Mouse (Mus musculus): Measurements from ENCODE around the gene Scgb3a1.

The Scgb3a1 gene

DNA sequence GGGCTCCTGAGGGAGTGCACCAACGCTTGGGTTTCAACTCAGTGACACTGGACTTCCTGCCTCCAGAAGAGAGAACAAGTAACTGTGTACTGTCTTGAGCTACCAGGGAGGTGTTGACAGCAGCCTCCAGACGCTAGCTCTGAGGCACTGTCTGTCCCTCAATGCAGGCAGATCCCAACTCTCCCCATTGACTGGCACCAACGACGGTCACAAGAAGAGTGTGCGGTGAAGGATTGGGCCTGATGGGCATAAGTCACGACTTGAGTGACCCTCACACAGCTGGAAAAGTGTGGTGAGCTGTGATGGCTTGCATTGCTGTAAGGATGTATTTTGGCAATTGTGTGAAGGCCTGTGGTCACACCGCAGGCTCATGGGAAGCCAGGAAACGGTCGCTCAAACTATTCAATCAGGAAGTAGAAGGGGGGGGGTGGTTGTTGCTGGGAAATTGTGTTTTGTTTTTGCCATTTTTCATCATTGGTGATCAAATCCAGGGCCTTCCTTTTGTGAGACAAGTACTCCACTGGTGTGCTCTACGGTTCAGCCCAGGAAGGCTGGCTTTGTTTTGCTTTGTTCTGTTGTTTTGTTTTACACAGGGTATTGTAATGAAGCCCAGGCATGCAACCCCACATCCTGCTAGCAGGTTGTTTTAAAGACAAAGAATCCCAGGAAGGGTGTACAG lies 4.5 kb upstream of the Scgb3a1 start:
- DNase-seq (ENCODE audit: low spot score in 2 of 2): peak in 1 of 2 experiments; percentile 8

DNA sequence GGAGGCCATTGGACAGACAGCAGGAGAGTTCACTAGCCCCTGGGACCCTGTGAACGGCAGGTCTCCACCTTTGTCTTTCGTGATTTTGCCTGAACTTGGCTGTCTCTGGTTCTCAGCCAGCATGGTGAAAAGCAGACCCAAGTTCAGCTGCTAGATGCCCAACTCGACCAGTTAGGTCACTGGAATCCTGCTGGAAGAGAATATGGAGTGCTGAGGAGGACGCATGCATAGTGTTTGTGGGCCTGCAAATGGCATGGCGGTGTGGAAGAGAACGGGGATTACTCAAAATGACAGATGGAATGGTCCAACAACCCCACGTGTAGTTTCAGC lies 4.0 kb upstream of the Scgb3a1 start:
- DNase-seq (ENCODE audit: low spot score in 2 of 2): peak in 1 of 2 experiments; percentile 9

DNA sequence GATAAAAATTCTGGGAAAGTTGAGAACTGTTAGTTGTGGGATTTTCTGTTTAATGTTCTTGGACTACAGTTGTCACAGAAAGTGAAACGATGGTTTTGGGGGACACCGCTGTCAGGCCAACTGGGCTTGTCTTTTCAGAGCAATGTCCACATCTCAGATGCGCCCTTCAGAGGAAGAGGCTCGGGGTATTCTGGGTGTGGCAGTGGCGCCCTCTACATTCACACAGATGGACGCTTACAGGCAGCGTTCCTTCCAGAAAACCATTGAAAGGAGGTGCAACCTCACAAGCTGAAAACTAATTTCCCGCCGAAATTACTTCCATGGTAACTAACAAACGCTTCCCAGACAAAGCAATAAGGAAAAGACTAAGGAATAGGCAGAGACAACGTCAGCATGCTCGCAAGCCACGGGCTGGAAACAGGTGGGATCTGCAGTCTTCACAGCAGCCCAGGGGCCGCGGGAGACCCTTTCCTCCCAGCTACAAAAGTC lies 1.1 kb upstream of the Scgb3a1 start:
- DNase-seq (ENCODE audit: low spot score in 2 of 2): no peak

DNA sequence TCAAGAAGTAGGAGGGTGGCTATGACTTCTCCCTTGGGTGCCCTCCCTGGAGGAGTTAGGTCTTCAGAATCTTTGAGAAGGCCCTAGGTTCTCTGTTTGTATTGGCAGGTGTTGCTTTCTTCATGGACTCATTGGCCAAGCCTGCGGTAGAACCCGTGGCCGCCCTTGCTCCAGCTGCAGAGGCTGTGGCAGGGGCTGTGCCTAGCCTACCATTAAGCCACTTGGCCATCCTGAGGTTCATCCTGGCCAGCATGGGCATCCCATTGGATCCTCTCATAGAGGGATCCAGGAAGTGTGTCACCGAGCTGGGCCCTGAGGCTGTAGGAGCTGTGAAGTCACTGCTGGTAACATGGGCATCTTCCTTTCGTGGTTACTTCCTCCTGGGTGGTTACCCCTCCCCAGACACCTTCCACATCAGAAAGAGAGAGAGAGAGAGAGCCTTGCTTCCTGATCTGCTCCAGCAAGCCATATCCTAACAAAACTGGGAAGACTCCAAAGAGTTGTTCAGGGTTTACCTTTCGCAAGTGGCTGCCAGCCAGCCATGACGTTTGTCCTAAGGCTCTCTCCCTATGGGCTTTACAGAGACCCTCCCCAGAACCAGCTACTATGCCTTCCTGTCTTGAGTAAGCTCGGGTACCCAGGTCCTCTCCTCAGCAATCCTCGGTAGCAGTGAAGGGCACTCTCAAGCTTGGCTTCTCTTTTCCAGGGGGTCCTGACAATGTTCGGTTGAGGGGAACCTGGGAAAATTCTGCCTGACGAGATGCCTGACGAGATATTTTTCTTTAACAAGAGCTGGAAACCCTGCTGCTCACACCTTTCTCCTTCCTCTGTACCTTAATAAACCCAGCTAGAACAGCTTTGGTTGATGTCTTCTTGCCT lies 1.1 kb downstream of the Scgb3a1 start:
- DNase-seq (ENCODE audit: low spot score in 2 of 2): peak in 1 of 2 experiments; percentile 7

DNA sequence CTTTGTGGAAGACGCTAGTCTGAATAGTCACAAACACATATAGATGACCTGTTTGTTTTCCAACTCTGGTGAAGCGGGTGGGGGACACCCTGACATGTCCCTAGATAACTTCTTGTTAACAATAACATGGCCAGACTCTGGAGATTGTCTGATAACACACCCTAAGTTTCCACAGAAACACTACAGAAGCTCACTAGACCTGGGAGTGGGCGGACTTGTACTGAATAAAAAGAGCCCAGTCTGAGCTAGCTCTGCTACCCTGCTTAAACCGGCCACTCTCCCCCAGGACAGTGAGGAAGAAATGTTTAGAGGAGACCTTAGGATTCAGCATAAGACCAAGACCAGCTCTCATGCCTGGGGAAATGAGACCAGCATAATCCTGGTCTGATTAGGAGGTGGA lies 2.1 kb downstream of the Scgb3a1 start:
- DNase-seq (ENCODE audit: low spot score in 2 of 2): no peak

DNA sequence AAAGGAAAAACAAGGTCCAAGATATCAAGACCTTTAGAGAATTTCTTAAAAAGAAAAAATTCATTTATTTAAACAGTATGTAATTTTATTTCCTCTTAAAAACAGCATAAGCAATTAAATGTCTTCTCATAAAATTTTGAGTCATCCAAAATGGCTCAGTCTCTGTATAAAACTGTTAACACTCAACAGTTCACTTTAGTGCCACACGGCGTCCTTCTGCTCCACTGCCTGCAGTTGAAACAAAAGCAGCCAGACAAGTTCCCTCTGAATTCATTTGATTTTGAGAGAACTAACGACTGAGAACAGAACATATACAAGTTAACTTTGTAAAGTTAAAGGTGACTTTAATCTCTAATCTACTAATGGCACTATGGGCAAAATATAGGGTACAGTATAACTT lies 10.0 kb downstream of the Scgb3a1 start:
- DNase-seq (ENCODE audit: low spot score in 2 of 2): no peak

DNA sequence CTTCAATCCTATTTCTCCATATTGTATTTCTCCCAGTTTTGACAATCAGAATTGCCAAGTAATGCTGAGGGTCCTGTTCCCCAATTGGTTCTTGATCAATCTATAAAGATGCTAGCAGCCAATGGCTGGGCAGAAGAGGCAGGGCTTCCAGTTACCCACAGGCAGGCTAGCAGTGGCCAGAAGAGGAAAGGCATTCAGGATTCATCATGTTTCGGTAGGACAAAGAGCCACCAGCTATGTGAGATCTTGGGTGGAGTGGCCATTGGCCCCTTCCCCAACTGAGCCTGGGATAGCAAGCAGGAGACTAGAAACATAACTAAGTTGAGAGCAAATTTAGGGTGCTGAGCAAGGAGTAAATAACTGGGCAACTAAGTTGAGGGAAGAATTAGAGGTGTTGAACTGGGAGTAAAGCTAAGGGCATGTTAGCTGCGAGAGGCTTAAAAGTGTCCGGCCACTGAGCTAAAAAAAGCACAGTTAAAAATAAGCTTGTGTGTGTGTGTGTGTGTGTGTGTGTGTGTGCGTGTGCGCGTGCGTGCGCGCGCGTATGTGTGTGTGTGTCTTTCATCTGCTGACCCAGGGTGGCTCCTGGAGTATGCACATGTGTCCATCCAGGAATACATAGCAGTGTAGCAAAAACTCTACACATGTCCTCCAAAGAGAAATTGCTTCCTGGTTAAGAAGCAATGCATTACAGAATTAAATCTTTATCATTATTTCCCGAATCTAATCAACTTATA lies 21.0 kb downstream of the Scgb3a1 start:
- DNase-seq (ENCODE audit: low spot score in 2 of 2): no peak

DNA sequence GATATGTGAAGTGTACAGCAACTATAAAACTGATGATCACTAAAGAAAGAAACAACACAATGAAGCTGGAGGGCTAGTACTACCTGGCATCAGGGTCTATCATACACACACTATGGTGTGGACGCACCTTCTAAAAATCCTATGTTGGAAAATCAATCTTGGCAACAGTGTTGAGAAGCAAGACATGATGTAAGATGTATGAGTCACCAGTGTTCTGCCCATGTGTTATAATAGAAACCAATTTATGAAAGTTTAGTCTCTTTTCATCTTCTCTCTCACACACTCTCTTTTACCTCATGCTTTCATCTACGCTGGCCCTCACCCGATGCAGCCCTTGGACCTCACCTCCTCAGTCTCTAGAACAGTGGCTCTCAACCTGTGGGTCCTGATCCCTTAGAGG lies 31.6 kb downstream of the Scgb3a1 start:
- DNase-seq (ENCODE audit: low spot score in 2 of 2): no peak

DNA sequence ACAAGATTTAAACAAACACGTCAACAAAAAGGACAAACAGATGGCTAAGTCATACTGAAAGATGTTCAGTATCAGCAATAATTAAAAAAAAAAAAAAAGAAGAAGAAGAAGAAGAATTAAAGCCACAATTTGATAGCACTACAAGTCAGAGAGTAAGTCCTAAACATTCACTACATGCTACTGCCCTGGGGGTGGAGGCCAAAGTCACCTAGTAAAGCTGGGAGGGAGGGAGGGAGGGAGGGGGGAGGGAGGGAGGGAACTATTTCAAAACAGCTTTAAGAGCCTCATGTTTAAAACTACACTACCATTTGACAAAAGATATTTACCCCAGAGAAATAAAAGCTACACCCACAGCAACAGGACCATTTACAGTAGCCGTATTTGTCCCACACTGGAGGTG lies 32.3 kb downstream of the Scgb3a1 start:
- no peak for DNase-seq (ENCODE audit: low spot score in 2 of 2)

DNA sequence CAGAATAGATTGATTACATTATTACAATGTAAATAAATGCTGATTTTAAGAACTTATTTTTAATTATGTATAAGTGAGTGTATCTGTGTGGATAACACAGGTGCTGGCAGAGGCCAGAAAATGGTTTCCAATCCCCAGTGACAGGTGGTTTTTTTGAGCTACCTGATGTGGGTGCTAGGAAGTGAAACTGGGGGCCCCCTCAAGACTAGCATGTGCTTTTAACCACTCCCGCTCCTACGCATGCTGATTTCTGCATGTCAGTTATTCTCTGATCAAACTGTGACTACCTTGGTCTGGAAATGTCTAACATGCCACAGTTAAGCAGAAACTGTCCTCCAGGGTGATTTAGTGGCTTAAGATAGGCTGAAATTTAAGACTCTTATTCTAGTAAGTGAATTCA lies 33.1 kb downstream of the Scgb3a1 start:
- DNase-seq (ENCODE audit: low spot score in 2 of 2): no peak

DNA sequence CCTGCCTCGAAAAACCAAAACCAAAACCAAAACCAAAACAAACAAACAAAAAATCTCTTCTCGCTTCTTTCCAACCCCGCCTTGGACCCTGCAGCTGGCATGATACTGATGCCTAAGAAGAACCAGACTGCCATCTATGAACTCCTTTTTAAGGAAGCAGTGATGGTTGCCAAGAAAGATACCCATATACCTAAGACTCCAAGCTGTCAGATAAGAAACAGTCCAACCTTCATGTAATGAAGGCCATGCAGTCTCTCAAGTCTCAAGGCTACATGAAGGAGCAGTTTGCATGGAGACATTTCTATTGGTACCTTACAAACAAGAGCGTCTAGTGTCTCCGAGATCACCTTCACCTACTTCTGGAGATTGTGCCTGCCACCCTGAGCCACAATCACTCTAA lies 34.4 kb downstream of the Scgb3a1 start:
- DNase-seq (ENCODE audit: low spot score in 2 of 2): no peak

DNA sequence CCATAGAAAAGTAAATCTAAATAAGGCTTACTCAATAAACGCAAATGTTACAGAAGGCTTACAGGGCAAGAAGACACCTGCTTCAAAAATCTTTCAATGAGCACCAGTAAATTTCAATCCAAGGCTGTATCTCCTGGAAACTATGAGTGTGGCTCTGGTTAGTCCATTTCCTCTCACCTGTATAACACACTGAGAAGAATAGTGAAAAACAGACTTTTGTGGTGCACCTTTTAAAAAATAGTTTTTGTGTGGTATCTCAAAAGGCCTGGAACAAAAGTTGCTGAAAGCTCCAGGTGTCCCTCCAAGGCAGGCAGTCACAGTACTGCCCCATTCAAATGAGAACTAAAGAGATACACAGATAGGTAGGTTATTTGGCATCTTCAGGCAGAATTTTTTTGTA lies 35.7 kb downstream of the Scgb3a1 start:
- DNase-seq (ENCODE audit: low spot score in 2 of 2): no peak

DNA sequence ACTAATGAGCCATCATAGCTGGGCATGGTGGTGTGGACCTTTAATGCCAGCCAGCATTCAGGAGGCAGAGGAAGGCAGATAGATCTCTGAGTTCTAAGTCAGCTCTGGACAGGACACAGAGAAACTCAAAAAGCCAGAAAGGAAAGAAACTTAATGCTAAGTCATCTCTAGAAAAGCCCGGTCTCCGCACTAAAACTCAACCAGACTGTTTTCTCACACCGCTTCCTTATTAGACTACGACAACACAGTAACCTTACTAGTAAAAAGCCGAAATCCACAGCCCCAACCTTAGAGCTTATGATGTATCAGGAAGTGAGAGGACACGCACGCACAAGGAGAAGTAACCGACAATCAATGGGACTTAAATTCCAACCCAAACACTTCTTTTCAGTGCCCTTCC lies 38.6 kb downstream of the Scgb3a1 start:
- no peak for DNase-seq (ENCODE audit: low spot score in 2 of 2)

DNA sequence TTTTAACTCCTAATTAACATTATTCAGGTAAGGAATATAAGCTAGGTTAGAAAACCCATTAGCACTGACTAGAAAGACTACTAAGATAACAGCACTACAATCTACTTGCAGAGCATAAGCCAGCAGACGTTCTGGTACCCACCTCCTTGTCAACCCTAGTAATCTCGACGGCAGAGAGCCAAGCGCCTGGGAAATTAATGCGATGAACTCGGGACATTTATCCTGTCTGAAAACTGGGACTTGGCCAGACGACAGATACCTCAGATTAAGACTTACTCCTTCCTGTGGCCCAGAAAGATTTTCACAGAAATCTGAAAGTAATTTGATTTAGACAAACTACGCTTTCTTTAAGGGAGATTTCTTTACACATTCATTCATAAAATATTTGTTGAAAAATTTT lies 41.4 kb downstream of the Scgb3a1 start:
- no peak for DNase-seq (ENCODE audit: low spot score in 2 of 2)

DNA sequence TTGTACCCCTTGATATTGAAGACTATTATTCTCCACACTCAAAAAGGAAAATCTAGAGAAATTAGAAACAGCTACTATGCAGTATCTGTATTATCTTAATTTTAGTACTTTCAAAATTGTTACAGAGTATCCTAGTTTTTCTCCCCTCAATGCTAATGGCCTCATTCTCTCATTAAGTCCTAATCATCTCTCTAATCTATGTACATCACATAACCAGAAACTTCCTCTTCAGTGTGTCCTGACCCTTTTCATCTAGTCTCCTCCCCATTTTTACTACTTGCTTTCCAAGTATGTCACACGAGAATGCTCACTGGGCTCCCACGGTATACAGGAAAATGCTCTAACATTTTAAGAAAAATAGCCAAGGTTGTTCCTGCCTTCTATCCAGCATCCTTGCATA lies 44.4 kb downstream of the Scgb3a1 start:
- DNase-seq (ENCODE audit: low spot score in 2 of 2): no peak

DNA sequence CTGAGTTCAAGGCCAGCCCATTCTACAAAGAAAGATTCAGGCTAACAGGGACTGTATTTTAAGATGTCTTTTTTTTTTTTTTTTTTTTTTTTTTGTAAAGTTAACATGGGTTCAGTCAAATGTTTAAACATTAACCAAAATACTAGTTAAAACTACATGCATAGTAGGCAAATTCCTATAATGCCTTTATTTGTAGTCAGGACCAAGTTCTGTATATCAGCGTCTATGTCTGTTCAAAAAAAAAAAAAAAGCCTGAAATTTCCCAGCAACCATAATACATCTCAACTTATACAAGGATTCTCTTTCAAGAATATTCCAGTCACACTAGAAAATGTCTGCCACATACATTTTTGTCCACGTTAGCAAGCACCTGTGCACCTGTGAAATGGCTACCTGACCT lies 47.3 kb downstream of the Scgb3a1 start:
- DNase-seq (ENCODE audit: low spot score in 2 of 2): no peak

DNA sequence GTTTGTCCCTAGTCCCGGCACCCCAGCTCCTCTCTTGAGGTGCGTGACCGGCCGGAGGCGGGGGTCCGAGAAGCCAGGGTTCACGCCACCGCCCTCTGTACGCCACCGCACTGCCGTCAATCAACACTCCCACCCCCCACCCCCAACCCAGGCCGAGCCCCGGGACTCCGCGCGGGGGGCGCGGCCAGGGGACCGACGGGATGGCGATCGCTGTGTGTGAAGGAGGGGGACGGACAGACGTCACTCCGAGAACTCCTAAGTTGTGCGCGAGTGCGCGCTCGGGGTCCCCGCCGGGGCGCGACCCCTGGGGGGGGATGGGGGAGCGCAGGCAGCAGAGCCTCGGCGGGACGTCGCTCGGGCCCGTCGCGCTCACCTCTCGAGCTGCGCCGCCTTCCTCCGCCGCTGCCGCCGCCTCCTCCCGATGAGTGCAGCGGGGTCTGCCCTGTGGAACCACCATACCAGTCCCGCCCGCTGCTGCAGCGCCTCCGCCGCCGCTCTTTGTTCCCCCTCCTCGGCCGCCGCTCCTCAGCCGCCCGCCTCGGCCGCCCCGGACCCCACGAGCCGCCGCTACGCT lies 48.7 kb downstream of the Scgb3a1 start:
- DNase-seq (ENCODE audit: low spot score in 2 of 2): peak in 1 of 2 experiments; percentile 67

DNA sequence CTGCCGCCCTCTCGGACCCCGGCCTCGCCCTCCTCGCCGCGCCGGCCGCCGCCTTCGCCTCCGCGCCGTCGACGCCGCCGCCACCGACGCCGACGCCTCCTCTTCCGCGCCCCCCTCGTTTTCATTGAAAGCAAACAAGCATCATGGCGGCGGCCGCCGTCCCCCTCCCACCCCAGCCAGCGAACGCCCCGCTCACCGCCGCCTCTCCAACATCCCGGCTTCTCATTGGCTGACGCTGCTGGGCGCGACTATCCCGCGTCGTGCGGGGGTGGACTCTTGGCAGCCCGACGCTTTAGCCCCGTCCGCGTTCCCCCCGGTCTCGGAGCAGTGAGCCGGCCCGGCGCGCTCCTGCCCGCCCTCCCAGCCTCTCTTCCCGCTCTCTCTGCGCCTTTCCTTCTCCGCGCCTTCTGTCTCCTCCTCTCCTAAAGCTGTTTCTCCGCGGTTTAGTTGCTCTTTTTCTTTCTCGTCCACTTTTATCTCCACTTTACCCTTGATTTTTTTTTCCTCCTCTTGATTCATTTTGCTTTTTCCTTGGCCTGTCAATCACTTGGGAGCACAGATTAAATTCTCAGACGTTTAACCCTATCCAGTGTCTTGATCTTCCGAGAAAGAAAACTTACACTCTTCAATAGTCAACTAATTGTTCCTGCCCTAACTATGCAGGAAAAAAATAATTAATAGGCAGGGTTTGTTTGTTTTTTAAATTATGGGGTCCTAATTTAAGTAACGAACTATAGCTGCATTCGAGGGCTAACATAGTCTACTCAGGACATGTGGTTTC lies 49.3 kb downstream of the Scgb3a1 start, which contains the start of gene Cnot6:
Gene Cnot6, minus strand, starts transcription at position 169 of the 781 bp plus-strand sequence.
- DNase-seq (ENCODE audit: low spot score in 2 of 2): peak; percentile 95 to 98

DNA sequence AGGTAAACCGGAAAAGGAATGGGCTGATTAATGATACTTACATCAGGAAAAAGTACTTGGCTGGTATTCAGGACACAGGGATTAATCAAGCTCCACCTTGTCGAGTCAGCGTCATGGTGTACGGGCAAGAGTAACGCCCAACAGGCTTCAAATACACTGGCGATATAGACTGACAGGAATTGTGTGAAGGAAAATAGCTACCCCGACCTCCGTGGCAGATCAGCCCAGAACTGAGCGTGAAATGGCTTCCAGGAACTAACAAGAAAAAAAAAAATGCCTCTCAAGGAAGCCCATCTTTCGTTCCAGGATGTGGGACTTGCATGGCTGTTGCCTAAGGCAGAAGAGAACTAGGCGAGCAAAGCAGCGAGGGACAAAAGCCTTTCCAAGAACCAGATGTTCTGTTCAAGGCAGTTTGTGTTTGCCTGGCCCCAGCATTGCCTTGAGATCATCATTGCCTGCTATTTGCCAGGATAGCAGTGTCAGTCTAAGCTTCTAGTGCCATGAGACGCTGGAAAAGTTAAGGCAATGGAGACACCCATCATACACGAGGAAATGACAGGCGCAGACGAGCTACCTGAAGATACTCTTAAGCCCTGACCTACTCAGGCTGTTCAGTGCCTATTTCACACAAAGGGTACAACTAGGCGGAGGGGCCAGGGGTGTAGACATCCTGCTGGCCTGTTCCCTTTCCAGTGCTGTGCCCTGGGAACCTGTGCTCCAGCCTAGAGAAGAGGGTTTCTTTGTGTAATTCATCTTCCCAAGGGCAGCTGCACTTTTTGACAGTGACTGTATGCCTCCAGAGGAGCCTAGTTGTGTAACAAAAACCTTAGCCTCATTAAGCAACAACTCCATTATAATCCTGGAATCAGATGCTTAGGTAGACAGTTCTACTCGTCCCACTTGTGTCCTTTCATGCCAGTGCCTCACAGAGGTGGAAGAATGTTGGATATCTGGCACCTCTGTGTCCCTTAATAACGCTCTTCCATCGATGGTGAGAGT lies 50.2 kb downstream of the Scgb3a1 start:
- peak; percentile 39 to 41 for DNase-seq (ENCODE audit: low spot score in 2 of 2)

Measured in spleen, postnatal 10 days (tissue).